Mouse (Mus musculus) inflammation-experienced regulatory T-cells, adult 6 months (primary cell): ENCODE measurements around the gene 1700010I14Rik. TPM values are rescaled to one million over a fixed set of nuclear protein-coding genes. Genes with fewer than 3 reads are reported as not detected.

Source experiments
- ATAC-seq: one replicate; pipeline ENCODE4 v1.8.0; 2017
- polyA plus RNA-seq, 3 experiments: library from polyadenylated mRNA; unstranded; fragments of 100-300 nt; shearing (Covaris generic); gene quantifications; one replicate each; pipeline ENCODE4 v1.2.1; 2017

Gene 1700010I14Rik
- polyA plus RNA-seq, 3 experiments from 2014 or later = 3.1 to 5.6 (median 3.9) TPM

GRCm38 (mm10) chr17:9030181-9030580, 42.0 kb downstream of the 1700010I14Rik start:
- ATAC-seq = no peak

- ATAC-seq = peak; percentile 64
Observed at GRCm38 (mm10) chr17:9031241-9032141, 43.4 kb downstream of the 1700010I14Rik start.

GRCm38 (mm10) chr17:9032362-9033044, 44.4 kb downstream of the 1700010I14Rik start:
- ATAC-seq = no peak

GRCm38 (mm10) chr17:9033511-9033910, 45.4 kb downstream of the 1700010I14Rik start:
- no peak for ATAC-seq

- ATAC-seq = no peak
Observed at GRCm38 (mm10) chr17:9035561-9036348, 47.6 kb downstream of the 1700010I14Rik start.

- ATAC-seq = no peak
Observed at GRCm38 (mm10) chr17:9042723-9043122, 54.6 kb downstream of the 1700010I14Rik start.

- no peak for ATAC-seq
Observed at GRCm38 (mm10) chr17:9052441-9052980, 64.4 kb downstream of the 1700010I14Rik start.

- no peak for ATAC-seq
Observed at GRCm38 (mm10) chr17:9059360-9059932, 71.3 kb downstream of the 1700010I14Rik start.
